Mouse (Mus musculus): ENCODE measurements at regions not wholly inside any gene's neighbourhood (a gene's known extent, or its start where the extent isn't known, plus 50 kb on each side); places are given as distances from the start of the nearest gene placed in this dataset.
A peak's percentile ranks its signal among the peaks of the same experiment; 100 is the strongest.
"Not testable (repeated sequence)": the region's sequence is repeated elsewhere in the genome, so short reads cannot be mapped to it uniquely, and the experiment has no call there.

GRCm38 (mm10) chr1:43299490-43300302 is 102.9 kb upstream of the Fhl2 start:
- no peak for ATAC-seq (replicated peaks; ENCODE audit: insufficient number of reproducible peaks, low FRiP score, low TSS enrichment)
- no peaks in the 10 kb centered on the region for H3K9me3 ChIP-seq (replicated peaks; ENCODE audit: control insufficient read depth, low read length)
- 52% methylated on average over 7 of the region's 7 CpGs for WGBS (ENCODE audit: insufficient replicate concordance)

DNA sequence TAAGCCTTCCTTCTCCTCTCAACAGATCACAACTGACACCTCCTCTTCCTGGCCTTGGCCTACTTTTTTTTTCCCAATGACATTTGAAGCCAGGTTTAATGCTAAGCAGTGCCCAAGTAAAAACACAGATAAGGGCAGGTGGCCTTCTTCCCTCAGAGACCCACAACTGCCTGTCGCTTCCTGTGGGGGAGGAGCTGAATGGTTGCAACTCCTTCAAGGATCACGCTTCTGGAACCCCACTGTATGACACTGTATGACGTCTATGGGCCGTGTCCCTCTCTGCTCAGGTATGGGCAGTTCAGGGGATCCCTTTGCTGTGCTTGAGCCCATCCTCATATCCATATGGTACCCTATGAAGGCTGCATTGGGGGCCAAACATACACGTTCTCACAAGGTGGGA is 103.9 kb upstream of the Fhl2 start:
- H3K4me1 ChIP-seq (ENCODE audit: control insufficient read depth, insufficient read depth, low read length) = no peaks in the 10 kb centered on the region; the same call in 1 of the 2 replicates
- no peak overlapping the region for H3K4me2 ChIP-seq
- no peaks in the 10 kb centered on the region for H3K9me3 ChIP-seq (replicated peaks; ENCODE audit: control insufficient read depth, low read length)
- WGBS (ENCODE audit: insufficient replicate concordance) = 71% methylated on average over 5 of the region's 5 CpGs
- no peak for ATAC-seq (replicated peaks; ENCODE audit: insufficient number of reproducible peaks, low FRiP score, low TSS enrichment)
- H3K27ac ChIP-seq (ENCODE audit: low read depth, low read length) = no peak overlapping the region
- no peak overlapping the region for H3K9ac ChIP-seq (ENCODE audit: low read depth, low read length)
- no peaks in the 10 kb centered on the region for H3K27me3 ChIP-seq (ENCODE audit: control insufficient read depth, insufficient read depth, low read length)
- no peaks in the 10 kb centered on the region for H3K36me3 ChIP-seq (ENCODE audit: control insufficient read depth, insufficient read depth, low read length)
- H3K4me3 ChIP-seq (ENCODE audit: low read depth, low read length) = no peak overlapping the region

More at GRCm38 (mm10) chr1:43299490-43300302, 102.9 kb upstream of the Fhl2 start:
- Histone ChIP-seq H3K4me2 (no peak overlapping the region), H3K9ac (ENCODE audit: low read depth, low read length) (no peak overlapping the region), H3K27ac (ENCODE audit: low read depth, low read length) (no peak overlapping the region), H3K27me3 (ENCODE audit: control insufficient read depth, insufficient read depth, low read length) (no peaks in the 10 kb centered on the region), H3K4me3 (ENCODE audit: low read depth, low read length) (no peak overlapping the region), H3K4me1 (ENCODE audit: control insufficient read depth, insufficient read depth, low read length) (no peaks in the 10 kb centered on the region; the same call in 1 of the 2 replicates), H3K36me3 (ENCODE audit: control insufficient read depth, insufficient read depth, low read length) (no peaks in the 10 kb centered on the region)

DNA sequence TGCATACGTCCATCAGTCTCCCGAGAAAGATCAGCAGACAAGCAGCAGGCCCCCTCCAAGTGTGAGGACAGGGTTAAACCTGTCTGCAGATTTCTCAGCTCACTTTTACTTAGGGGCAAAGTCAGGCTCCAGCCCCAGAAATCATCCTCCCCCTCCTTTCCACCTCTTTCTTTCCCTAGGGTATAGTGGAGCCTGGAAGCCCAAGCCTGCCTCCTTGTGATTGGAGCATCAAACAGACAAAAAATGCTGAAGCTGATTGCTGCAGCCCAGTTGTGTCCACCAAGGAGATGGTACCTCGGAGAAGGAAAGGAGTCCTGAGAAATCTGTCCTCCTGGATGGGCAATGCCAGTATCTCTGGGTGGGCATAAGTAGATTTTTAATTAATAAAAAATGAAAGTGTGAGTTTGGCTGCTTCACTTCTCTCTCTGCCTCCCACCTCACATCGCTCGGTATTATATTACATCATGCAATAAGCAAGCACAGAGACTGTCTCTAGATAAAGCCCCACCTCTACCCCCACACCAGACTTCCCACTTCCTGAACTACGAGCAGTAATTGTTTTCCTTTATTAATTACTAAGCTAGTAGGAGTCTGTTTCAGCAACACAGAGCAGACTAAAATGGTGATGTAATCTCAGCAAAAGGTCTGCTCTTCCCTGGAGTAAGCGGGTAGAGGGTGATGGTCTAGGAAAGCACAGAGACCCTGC is 105.2 kb upstream of the Fhl2 start:
- H3K27me3 ChIP-seq (ENCODE audit: control insufficient read depth, insufficient read depth, low read length) = no peaks in the 10 kb centered on the region
- peaks cover 3% of the 10 kb centered on the region; the same call in 1 of the 2 replicates for H3K4me1 ChIP-seq (ENCODE audit: control insufficient read depth, insufficient read depth, low read length)
- ATAC-seq (replicated peaks; ENCODE audit: insufficient number of reproducible peaks, low FRiP score, low TSS enrichment) = no peak; the same call in 1 of the 2 replicates
- WGBS (ENCODE audit: insufficient replicate concordance) = 68% methylated on average over 7 of the region's 7 CpGs
- no peak overlapping the region for H3K4me3 ChIP-seq (ENCODE audit: low read depth, low read length)
- no peak overlapping the region for H3K27ac ChIP-seq (ENCODE audit: low read depth, low read length)
- H3K9me3 ChIP-seq (replicated peaks; ENCODE audit: control insufficient read depth, low read length) = no peaks in the 10 kb centered on the region
- no peak overlapping the region for H3K9ac ChIP-seq (ENCODE audit: low read depth, low read length)
- no peak overlapping the region for H3K4me2 ChIP-seq
- no peaks in the 10 kb centered on the region for H3K36me3 ChIP-seq (ENCODE audit: control insufficient read depth, insufficient read depth, low read length)

- H3K4me3 ChIP-seq (ENCODE audit: low read depth, low read length) = no peak overlapping the region
- no peak overlapping the region for H3K4me2 ChIP-seq
- H3K9me3 ChIP-seq (replicated peaks; ENCODE audit: control insufficient read depth, low read length) = no peaks in the 10 kb centered on the region
- no peak overlapping the region for H3K27ac ChIP-seq (ENCODE audit: low read depth, low read length)
- no peak for ATAC-seq (replicated peaks; ENCODE audit: insufficient number of reproducible peaks, low FRiP score, low TSS enrichment)
- no peaks in the 10 kb centered on the region for H3K27me3 ChIP-seq (ENCODE audit: control insufficient read depth, insufficient read depth, low read length)
- no peak overlapping the region for H3K9ac ChIP-seq (ENCODE audit: low read depth, low read length)
- WGBS (ENCODE audit: insufficient replicate concordance) = 60% methylated on average over 7 of the region's 7 CpGs
- H3K36me3 ChIP-seq (ENCODE audit: control insufficient read depth, insufficient read depth, low read length) = no peaks in the 10 kb centered on the region
- H3K4me1 ChIP-seq (ENCODE audit: control insufficient read depth, insufficient read depth, low read length) = peaks cover 3% of the 10 kb centered on the region; the same call in 1 of the 2 replicates
Measured at GRCm38 (mm10) chr1:43302657-43303056, 105.9 kb upstream of the Fhl2 start.

- no peak for ATAC-seq (replicated peaks; ENCODE audit: insufficient number of reproducible peaks, low FRiP score, low TSS enrichment)
- Histone ChIP-seq H3K4me2 (no peak overlapping the region), H3K36me3 (ENCODE audit: control insufficient read depth, insufficient read depth, low read length) (no peaks in the 10 kb centered on the region), H3K9me3 (replicated peaks; ENCODE audit: control insufficient read depth, low read length) (no peaks in the 10 kb centered on the region), H3K27ac (ENCODE audit: low read depth, low read length) (no peak overlapping the region), H3K27me3 (ENCODE audit: control insufficient read depth, insufficient read depth, low read length) (no peaks in the 10 kb centered on the region), H3K9ac (ENCODE audit: low read depth, low read length) (no peak overlapping the region), H3K4me1 (ENCODE audit: control insufficient read depth, insufficient read depth, low read length) (peaks cover 4% of the 10 kb centered on the region; the same call in 1 of the 2 replicates), H3K4me3 (ENCODE audit: low read depth, low read length) (no peak overlapping the region)
- 61% methylated on average over 9 of the region's 9 CpGs for WGBS (ENCODE audit: insufficient replicate concordance)
Measured at GRCm38 (mm10) chr1:43305349-43306278, 108.8 kb upstream of the Fhl2 start.

DNA sequence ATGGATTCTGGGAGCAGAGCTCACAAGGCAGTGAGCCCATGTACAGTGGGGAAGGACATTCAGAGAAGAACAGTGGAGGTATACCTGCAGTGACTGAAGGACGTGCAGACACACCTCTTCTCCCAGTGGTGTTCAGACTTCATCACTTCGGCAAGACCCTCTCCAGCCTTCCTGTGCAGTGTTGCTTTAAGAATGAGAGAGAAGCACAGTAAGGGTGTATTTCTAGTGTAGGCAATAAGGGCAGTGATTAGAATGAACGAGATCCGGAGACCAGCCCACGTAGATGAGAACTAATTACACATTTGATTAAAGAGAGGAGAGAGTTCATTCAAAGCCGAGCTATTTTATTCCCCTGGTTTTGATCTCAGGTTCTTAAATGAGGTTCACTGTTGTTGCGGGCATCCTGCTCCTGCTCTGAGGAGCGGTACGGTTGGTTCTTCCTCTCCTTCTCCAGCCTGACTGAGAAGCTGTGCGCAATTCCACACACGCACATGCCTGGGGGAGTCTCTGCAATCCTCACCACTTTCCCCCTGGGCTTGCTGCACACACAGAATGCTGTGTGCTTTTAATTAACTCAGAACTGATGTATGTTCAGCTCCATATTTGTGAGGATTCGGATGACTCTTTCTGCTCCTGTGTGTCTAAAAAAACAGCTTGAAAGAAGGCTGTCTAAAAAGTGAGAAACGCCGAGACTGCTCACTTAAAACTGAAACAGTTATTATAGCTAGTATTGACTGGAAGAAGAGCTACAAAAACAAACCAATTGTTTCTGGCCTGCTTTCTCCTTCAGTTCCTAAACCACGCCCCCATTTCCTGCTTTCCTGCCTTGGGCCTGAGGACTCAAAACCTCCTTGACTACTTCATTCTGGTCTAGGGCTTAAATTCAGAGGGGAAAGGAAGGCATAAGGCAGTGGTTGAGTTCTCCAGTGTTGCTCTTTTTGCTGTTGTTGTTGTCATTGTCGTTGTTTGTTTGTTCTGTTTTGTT is 114.2 kb upstream of the Fhl2 start:
- no peak overlapping the region for H3K4me2 ChIP-seq
- WGBS (ENCODE audit: insufficient replicate concordance) = 68% methylated on average over 16 of the region's 16 CpGs
- no peaks in the 10 kb centered on the region for H3K9me3 ChIP-seq (replicated peaks; ENCODE audit: control insufficient read depth, low read length)
- H3K27ac ChIP-seq (ENCODE audit: low read depth, low read length) = peak overlapping the region; percentile 46
- ATAC-seq (replicated peaks; ENCODE audit: insufficient number of reproducible peaks, low FRiP score, low TSS enrichment) = no peak
- no peak overlapping the region for H3K4me3 ChIP-seq (ENCODE audit: low read depth, low read length)
- peaks cover 9% of the 10 kb centered on the region; the same call in 1 of the 2 replicates for H3K4me1 ChIP-seq (ENCODE audit: control insufficient read depth, insufficient read depth, low read length)
- peak overlapping the region; percentile 28; the same call in 1 of the 2 replicates for H3K9ac ChIP-seq (ENCODE audit: low read depth, low read length)
- H3K36me3 ChIP-seq (ENCODE audit: control insufficient read depth, insufficient read depth, low read length) = no peaks in the 10 kb centered on the region
- no peaks in the 10 kb centered on the region for H3K27me3 ChIP-seq (ENCODE audit: control insufficient read depth, insufficient read depth, low read length)

DNA sequence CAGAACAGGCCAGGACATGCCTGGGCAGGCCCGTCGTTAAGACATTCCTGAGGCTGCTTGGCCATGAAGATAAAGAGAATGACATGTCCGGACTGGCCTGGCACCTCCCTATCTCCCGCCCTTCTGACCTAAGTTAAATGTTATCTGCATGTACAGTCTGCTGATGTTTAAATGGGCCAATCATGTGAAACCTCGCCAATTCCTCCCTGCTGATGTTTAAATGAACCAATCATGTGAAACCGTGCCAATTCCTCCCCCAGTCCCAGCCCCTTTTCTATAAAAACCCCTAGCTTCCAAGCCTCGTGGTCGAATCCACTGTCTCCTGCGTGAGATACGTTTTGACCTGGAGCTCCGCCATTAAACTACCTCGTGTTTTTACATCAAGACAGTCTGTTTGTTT is 119.5 kb upstream of the Fhl2 start:
- H3K4me1 ChIP-seq (ENCODE audit: control insufficient read depth, insufficient read depth, low read length); H3K4me2 ChIP-seq; H3K36me3 ChIP-seq (ENCODE audit: control insufficient read depth, insufficient read depth, low read length); H3K9ac ChIP-seq (ENCODE audit: low read depth, low read length); ATAC-seq (replicated peaks; ENCODE audit: insufficient number of reproducible peaks, low FRiP score, low TSS enrichment); H3K27me3 ChIP-seq (ENCODE audit: control insufficient read depth, insufficient read depth, low read length); H3K9me3 ChIP-seq (replicated peaks; ENCODE audit: control insufficient read depth, low read length); H3K27ac ChIP-seq (ENCODE audit: low read depth, low read length); H3K4me3 ChIP-seq (ENCODE audit: low read depth, low read length): not testable (repeated sequence)
- WGBS (ENCODE audit: insufficient replicate concordance) = 64% methylated on average over 12 of the region's 12 CpGs
